Mouse (Mus musculus): ENCODE measurements at regions not wholly inside any gene's neighbourhood (a gene's known extent, or its start where the extent isn't known, plus 50 kb on each side); places are given as distances from the start of the nearest gene placed in this dataset.

DNA sequence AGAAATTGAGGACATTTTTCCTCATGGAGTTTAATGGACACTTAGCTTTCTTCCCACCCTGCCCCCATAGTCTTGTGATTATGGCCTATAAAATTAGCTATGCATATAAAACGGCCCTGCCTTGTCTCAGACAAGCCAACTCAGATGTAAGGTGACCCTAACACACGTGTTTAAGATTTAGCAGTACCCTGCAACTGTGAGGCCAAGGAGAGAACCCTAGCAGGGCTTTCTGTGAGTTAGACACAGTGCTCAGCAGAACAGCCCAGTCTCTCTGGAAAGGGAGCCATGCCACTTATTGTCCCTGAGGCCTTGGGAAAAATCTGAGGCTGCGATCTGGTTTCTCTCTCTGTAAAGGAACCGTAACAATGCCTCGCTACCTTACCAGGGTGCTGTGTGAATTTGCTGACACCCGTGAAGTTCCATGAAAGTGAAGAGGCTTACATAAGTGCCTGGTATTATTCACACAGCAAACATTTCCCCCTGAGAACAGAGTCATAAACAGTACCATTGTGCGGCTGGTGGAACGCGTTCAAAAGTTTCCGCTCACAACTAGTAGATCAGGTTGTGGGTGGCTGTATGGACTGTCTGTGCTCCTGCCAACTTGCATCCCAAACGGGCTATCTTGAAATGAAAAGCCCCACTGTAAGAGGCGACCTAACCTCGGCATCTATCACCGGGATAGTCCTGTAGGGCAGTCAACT, 162.3 kb upstream of the Ankrd55 start:
- no peak for DNase-seq (ENCODE audit: low spot score)

DNA sequence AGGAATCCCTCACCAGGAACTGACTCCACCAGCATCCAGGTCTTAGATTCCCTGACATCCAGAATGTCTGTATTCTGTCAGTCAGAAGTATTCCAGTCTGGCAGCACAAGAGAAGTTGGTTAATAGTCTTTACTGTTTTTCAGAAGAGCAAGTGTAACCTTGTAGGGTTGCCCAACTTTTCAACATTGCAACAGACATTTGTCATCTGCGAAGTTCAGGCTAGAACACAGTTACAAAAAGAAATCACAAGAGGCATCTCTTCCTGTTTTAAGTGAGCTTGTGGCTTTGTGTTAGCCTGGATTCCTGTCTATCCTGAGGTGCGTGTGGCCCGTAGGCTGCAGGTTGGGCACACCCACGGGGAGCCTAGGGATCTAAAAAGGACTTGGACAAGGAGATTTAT, 158.0 kb upstream of the Ankrd55 start:
- no peak for DNase-seq (ENCODE audit: low spot score)

DNA sequence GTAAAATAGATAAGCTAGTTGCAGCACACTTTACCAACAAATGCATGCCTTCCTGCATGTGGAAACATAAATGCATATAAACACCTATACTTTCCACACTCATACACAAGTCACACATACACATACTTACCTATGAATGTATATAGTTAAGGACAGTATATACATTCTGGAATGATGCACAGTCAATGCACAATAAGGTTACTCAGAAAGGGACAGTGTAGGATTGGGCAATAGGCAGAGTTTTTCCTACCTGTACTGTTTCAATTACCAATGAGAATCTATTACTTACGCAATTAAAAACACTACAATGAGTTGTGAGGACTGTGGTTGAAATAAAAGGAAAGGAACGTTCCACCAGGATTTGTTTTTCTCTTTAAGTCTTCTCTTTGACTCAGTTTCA, 157.5 kb upstream of the Ankrd55 start:
- DNase-seq (ENCODE audit: low spot score) = no peak

DNA sequence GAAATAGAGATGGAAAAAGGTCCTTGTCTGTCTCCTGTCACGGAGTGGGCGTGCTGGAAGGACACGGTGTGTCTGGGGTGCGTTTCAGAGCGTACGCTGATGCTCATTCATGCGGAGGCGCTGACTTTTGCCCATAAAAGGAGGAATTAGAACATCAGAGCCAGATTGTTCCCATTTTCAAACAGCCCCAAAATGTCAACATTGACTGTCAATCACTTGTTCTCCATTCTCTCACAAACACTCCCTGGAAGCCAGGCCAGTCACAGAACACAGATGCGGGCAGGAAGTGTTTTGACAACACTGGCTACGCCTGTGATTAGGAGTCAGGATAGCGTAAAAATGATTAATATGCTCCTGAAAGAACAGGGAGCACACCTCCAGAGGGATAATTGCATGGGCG, 157.1 kb upstream of the Ankrd55 start:
- no peak for DNase-seq (ENCODE audit: low spot score)

DNA sequence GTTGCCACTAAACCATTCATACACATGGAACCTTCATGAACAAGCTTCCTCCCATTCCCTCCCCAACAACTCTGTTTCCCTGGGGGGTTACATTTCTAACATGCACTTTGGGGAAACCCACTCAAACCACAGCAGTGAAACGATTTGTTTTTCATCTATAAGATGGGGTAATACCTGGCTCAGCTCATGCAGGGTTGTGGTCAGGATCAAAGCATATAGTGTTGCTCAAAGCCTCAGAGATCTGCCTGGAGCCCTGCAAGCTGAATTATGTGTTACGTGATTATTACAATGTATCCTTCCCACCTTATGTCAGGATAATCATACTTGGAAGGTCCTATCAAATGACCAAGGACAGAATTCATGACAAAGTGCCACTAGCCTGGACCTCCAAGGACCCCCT, 154.5 kb upstream of the Ankrd55 start:
- no peak for DNase-seq (ENCODE audit: low spot score)

DNA sequence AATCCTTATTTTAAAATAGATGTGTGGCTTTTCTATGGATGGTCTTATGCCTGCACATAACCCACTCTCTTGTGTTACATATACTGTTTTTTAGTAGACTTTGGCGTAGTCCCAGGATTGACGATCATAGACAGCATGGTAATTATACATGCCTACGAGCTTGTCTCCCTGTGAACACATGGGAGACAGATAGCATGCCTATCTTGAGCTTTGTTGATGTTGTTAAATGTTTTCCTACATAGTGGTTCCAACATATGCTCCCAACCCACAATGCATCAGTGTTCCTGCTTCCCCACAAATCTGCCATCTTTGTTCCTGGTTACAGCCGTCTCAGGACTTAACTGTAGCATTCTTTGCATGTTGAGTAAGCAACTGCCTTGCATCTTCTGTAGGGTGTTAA, 153.6 kb upstream of the Ankrd55 start:
- DNase-seq (ENCODE audit: low spot score) = no peak

DNA sequence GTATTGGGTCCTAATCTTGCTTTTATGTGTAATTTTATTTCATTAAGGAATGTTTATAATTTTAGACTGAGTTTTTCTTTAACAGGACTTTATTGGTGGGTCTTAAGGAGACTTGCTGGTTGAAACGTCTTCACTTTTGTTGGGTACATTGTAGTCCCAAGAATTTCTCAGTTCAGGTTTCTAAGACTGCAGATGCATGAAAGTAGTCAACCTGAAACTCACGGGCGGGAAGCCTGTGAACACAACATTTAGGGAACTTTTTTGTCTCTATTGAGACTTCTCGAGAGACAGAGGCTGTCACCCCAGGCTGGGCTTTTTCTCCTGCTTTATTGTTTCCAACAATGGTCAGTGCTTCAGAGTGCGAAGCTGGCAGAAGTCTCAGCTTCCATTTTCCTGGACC, 152.5 kb upstream of the Ankrd55 start:
- DNase-seq (ENCODE audit: low spot score) = no peak

DNA sequence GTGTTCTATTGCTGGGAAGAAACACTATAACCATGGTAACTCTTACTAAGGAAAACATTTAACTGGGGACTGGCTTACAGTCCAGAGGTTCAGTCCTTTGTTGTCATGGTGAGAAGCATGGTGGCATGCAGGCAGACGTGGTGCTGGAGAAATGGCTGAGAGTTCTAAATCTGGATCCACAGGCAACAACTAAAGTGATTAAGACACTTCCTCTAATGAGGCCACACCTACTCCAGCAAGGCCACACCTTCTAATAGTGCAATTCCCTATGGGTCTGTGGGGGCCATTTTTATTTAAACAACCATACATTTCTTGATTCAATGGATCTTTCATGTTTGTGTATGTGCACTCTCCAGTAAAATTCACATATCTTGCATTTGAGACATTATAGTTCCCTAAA, 151.4 kb upstream of the Ankrd55 start:
- DNase-seq (ENCODE audit: low spot score) = no peak

DNA sequence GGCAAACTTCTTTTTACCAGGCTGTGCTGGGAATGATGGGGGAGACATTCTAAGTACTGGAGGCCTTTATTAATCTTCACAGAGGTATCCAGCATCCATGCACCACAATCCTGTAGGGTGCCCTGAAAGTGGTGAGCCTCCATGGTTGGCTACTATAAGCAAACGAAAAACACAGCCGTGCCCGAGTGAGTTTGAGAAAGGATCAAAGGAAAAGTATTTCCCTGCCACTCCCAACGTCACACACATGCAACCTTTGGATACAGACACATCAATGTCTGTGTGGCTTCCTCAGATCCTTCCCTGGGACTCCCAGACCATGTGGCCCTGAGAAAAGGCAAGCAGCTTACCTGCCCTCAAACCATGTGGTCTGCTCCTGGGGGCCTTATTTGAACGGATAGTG, 147.4 kb upstream of the Ankrd55 start:
- DNase-seq (ENCODE audit: low spot score) = no peak

DNA sequence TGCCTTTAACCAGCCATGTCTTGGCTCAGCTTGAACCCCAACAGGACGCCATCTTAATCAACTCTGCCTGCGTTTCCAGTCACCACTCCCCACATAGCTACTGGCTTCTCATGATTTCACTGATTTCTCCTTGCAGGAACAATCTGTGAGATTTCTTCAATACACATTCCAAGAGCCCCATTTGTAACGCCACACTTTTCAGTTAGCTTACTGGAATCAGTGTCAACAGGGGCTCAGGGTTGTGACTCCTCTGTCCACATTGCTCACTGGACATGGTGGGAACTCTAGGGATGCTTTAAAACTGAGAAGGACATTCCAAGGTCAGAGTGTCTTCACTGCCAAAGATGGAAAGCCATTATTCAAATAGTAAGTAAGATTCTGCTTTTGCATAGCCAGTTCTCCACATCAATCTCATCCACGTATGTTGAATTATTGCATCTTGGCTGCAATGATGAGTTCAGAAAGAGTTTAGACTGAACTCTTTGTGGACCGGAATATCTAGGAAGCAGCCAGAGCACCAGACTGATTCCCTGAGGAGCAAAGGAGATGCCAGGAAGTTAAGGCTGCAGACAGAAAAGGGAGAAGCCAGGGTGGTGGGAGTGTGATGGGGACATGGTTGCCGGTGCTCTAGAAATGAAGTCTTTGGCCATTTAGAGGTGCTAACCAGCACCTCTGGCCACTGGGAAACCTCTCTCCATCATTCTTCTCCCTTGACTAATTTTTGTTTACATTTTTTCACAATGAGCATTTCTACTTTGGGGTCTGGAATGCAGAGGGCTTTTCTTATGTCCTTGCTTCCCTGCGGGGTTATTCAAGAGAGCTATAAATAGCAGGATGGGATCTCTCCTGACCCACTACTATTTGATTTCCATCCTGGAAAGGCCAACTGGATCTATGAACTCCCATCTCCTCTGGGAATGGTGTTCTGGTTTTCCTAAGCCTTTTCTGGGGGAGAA, 143.6 kb upstream of the Ankrd55 start:
- no peak for DNase-seq (ENCODE audit: low spot score)

DNA sequence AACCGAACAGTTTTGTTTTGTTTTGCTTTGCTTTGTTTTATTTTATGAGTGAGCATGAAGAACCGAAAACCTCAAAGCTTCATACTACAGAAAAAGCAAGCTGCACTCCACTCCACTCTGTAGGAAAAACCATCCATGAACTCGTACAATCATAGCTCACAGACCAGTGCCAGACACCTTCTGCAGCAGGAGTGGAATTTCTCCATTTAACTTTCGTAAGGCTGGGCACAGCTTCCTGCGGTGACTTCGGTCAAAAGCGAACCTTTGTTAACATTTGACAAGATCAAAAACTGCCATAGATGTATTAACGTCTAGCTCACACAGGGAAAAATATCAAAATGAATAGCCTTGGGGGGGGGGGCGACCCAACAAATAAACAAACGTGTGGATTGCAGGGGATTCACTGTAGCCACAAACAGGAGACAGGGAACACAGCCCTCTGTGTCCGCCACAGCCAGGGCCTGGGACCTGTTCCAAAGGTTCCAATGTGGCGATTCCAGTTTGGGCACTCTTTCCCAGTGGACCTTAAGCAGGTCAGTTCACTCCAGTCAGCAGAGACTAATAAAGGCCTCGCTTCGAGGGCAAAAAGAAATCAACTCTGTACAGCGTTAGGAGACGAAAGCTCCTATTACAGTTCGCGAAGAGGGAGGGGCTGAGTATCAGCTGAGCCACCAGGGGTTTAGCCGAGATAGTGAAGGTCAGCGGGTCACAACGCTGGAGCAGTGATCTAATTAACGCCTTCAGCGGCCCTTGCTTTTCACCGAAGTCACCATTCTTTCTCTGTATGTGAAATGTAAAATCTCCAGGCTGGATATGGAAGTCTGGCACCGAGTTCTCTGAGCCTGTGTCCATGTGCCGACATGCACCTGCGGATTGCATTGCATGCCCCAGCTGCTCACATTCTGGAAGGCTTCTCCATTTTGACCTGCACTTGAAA, 135.4 kb upstream of the Ankrd55 start:
- DNase-seq (ENCODE audit: low spot score) = no peak

DNA sequence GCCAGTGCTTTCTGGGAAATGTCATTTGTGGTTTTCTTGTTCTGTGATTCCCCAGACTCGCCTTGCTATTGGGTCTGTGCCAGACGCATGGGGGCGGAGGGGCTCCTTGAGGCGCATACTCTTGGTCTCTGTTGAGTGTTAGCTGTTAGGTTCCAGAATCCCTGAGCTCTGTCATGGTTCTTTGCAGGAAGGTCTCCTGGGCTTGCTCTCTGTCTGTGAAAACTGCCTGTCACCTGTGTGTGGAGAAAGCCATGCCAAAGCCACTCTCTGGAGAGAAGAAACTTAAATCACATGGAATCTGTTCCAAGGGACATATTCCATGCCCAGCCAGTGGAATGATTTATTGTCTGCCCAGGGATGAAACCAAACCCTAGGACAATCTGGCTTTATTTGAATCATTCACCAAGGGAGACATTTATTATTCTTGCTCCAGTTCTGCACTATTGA, 134.5 kb upstream of the Ankrd55 start:
- no peak for DNase-seq (ENCODE audit: low spot score)

DNA sequence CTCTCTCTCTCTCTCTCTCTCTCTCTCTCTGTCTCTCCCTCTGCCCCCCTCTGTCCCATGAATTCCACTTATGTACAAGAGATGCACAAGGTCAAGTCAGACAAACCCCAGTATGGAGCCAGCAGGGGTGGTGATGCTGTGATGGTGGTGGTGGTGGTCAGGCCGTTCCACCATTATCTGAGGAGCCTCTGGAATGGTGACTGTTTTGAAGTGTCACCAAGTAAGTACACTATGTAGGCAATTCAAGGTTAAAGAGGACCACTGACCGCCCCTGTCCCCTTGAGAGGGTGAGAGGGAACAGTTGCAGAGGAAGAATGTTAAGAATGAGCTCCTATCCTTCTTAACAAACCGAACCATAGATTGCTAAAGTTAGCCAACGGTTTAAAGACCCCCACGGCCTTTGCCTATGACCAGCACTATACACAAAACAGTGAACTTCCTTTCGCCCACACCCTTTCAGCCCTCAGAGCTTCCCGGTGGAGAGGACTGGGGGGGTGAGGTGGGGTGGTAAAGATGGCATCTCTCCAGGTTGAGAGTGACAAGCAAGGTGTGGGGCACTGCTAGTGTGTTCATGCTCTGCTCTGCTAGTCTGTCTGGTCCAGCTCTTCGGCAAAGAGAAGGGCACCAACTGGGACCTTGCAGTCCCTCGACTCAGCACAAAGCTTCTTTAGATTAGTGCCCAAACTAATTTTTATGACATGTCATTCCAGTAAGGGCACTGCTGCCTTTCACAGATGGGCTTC, 128.7 kb upstream of the Ankrd55 start:
- no peak for DNase-seq (ENCODE audit: low spot score)

DNA sequence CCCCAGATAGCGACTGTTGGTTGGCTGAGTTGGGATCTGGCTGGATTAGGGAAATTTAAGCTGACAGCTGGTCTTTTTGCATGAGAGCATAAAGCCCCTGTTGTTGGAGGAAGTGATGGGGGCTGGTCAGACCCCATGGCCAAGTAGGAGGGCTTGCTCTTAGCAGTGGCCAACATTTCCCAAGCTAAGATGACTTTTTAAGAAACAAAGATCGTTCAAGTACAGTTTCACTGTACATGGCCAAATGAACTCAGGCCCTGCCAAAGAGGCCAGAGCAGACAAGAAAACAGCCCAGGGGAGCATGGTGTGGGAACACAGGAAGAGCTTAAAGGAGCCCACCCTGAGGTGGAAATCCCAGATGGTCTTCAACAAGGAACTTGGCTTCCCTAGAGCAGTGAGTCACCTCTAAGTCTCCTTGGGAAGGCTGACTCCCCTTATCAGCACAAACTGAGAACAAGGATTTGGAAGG, 128.0 kb upstream of the Ankrd55 start:
- no peak for DNase-seq (ENCODE audit: low spot score)

DNA sequence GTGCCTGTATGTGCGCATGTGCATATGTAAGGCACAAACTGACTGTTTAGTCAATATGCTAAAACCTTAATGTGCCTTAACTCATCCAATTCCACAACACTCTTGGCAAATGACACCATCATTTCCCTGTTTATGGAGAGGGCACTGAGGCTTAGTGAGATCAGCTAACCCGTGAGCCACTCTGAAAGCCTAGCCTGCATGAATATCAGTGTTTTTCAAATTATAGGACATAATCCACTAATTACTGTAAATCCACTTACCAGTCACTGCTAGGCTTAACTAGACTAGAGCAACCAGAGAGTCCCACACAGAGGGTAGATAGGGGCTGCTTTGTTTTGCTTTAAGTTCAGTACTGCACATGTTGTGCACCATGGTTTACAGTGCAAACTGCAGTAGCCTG, 127.5 kb upstream of the Ankrd55 start:
- no peak for DNase-seq (ENCODE audit: low spot score)

DNA sequence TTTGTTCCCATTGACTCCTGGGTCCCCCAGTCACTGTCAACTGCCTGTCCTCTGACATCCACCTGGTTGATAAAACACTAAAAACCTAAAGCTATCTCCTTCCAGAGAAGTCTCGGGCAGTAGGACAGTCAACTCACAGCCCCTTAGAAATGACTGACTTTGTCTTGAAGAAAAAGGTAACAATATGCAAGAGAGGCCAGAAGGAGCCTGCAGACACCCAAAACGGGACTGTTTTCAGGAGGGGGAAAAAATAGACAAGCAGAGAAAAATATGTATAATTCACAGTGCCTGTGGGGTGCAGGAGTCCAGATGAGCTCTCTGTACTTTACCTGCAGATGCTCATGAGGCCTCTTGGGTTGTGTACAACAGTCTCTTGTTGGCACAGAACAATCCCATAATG, 126.4 kb upstream of the Ankrd55 start:
- DNase-seq (ENCODE audit: low spot score) = no peak

DNA sequence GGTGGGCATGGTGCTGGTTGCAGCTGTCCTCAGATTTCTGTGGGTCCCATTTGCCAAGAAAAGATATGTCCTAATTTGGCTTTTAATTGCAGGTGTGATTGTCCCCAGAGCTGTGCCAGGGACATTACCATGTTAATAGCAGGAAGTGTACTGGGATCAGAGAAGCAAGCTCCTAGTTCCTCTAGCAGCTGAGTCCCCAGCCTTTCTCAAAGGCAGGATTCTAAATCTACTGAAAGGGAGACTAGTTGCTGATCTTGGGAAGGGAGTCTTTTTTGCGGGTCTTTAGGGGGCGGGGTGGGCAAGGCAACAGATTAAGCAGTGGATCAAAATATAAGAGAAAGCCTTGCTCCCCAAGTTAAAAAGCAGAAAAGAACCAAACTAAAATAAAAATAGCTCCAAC, 122.3 kb upstream of the Ankrd55 start:
- no peak for DNase-seq (ENCODE audit: low spot score)

DNA sequence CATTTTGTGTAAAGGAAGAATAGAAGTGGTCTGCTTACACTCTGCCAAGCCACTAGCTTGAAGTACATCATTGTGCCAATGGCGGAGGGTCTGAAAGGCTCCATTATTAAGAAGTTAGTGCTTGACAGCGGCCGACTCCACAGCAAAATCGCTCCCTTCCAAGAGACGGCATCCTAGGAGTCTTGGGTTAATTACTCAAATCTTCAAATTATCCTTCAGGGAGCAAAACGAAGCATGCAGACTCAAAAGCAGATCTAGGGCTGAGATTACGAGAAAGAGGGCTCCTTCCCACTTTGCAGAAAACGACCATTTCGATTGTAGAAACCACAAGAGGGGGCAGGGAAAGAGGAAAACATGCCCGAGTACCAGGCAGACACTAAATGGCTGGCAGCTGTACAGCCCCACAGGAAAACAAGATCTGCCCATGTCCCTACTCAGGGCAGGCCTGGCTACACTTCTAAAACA, 121.9 kb upstream of the Ankrd55 start:
- DNase-seq (ENCODE audit: low spot score) = no peak

DNA sequence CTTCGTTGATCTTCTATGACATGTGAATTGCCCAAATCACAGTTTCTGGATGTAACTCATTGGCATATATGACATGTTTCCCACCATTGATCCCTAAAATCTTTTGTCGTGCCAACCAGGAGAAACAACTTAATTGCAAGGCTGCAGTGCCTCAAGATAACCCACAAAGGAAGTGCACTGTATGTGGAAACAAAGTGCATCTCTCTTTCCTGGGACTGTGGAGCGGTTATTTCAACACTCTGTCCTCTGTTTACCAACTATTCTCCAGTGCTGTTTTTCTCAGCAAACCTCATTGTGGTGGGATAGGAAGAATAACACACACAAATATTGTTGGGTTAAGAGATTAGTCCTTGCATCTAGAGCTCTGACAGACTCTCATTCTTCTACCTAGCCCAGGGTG, 119.8 kb upstream of the Ankrd55 start:
- no peak for DNase-seq (ENCODE audit: low spot score)

DNA sequence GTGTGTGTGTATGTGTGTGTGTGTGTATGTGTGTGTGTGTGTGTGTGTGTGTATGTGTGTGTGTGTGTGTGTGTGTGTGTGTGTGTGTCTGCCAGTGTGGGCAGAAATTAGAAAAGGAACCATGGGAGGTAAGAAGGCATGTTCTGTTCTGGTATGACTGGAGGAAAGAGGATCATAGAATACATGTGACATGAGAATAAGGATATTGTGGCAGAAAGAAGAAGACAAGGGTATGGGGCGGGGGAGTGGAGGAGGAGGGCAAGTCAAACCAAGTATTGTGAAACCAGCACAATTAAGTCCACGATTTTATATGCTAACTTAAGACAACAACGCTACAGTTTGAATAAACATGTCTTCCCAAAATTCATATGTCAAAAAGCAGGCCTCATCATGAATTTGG, 117.4 kb upstream of the Ankrd55 start:
- DNase-seq (ENCODE audit: low spot score) = no peak

DNA sequence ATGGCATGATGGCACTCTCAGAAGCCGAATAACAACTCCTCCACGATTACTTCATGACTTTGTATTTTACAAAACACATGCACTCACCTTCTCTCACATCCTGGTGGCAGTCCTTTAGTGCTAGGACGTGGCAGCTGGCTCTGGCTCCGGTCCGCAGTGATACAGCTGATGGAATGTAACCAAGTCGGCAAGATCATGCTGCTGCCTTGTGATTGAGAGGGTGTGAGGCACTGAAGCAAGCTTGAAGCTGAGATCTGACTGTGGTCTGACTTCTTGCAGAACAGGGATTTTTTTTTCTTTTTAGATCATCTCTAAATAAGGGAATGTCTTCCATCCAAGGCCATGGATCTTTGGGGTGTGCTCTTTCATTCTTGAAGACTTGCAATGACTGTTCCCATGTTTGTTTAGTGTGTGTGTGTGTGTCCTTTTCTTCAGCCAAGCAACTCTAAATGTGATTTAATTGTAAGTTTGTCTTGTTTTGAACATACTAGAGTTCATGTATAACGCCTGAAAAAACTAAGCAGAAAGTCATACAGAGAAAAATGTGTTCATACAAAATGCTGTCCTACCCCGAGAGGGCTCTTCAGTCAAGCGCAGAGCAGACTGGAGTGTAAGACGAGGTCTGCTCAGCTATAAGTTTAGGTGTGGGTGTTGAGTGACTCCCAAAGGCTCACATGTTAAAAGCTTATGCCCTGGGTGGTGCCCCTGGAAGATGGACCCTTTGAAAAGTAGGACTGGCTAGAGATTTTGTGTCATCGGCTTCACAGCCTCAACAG, 116.1 kb upstream of the Ankrd55 start:
- DNase-seq (ENCODE audit: low spot score) = no peak
